Mouse (Mus musculus): ENCODE data around the gene Fbln5. TPM values are rescaled to one million over a fixed set of nuclear protein-coding genes. Genes with fewer than 3 reads are reported as not detected.

Fbln5 gene
- polyA plus RNA-seq, 2 experiments from 2014 or later: not detected

DNA sequence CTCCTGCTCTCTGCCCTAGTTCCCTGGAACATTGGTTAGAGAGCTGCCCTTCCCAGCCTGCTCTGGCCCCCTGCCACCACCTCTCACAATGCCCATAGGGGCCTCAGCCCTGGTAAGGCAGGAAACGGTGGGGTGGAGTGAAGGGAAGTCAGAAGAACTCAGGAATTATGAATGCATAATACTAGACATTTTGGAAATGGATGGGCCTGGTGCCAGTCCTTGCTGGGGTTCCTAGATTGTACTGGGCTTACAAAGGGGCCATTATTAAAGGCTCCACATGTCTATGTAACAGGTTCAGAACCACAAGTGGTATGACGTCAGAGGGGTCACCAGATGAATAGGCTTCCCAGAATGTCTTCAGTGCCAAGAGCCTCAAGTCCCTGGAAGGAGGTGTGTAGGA is 11.5 kb downstream of the Fbln5 start:
- no peak for ATAC-seq

DNA sequence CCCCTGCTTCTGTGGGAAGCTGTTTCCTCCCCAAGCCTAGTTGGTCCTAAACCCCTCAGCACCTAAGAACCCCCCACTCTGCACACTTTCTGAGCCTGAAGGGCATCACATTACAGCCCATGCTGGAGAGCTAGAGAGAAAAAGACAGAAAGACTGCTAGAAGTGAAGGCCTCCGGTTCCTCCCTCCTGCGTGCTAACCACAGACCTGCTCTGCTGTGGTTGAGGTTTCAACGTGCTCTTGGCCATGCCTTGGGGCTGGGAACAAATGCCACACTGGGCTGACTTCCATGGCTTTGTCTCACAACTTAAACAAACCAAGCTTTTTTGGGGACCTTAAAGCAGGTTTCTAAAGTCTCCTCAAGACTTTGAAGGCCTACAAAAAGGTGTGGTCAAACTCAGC is 16.4 kb downstream of the Fbln5 start:
- ATAC-seq: no peak

DNA sequence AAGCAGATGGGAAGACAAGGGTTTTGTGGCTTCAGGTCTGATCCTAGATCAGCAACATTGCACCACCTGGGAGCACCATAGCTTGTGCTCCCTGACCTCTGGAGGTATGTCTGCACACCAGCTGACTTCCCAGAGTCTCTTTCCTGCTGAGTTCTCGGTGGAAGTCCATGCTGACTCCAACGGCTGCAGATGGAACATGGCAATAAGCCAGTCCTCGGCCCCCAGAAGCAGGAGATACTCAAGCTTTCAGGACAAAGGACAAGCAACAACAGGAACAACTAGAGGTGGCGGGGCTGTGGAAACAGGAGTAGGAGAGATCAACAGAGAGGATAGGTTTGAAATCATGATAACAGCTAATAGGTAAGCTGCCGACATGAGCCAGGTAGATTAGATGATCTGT is 17.1 kb downstream of the Fbln5 start:
- no peak for ATAC-seq

DNA sequence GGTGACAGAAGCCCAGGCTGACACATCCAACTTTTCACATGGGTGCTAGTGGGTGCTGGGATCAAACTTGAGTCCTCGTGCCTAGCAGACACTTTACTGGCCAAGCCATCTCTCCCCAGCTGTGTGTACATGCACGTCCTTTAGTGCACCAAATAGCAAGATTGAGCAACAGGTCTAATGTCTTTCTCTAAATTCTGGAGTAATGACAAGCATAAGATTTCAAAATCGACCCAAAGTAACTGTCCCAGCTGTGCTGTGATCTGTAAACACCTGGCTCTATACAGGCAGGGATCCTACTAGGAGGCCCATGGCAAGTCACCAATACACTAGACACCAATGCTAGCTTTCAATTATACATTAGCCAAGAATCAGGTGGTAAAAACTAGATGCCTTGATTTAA is 17.8 kb downstream of the Fbln5 start:
- no peak for ATAC-seq

DNA sequence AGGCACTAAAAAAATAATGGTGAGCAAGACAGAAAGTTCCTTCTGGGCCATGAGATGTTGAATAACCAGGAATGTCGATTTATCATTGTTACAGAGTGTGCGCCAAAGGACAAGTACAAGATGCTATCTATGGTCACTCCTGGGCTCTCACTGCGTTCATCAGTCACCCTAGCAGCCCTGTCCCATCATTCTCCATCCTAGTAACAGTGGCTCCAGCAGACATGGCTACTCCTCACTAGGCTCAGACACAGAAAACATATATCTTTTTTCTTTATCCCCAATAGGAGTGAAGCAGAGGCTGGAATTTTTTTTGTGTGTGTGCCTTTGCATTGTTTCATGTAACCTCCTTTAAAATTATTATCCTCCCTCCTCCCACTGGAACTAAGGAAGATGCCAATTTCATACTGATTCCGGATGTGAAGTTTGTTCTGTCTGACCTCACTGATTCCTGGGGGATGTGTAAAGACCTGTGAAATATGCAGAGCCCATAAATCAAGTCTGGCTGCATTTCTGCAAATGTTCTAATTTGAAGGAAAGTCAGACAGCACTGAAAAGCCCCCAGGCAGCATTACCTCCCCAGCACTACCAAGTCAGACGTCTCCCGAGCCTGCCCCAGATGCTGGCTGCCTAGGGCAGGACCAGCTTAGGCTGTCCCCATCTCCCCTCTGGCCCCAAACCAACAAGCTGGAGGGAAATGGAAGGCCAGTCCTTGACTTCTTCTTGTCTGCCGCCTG is 20.5 kb downstream of the Fbln5 start:
- no peak for ATAC-seq

DNA sequence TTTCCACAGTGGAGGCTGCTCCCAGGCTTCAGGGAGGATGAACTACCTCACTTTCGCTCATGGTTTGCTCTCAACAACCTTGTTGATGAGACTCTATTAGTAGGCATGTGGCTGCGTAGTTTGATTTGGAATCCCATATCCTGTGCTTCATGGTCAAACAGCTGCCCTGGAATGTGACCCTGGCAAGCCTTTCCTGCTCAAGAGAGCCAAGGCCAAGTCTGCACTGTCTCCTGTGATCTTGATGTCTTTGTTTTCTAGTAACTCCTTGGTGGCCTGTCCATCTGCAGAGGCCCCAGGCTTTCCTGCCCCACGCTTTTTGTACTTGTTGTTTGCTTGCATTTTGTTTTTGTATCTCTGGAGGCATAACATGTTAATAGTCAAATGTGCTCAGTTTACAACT is 24.4 kb downstream of the Fbln5 start:
- no peak for ATAC-seq

DNA sequence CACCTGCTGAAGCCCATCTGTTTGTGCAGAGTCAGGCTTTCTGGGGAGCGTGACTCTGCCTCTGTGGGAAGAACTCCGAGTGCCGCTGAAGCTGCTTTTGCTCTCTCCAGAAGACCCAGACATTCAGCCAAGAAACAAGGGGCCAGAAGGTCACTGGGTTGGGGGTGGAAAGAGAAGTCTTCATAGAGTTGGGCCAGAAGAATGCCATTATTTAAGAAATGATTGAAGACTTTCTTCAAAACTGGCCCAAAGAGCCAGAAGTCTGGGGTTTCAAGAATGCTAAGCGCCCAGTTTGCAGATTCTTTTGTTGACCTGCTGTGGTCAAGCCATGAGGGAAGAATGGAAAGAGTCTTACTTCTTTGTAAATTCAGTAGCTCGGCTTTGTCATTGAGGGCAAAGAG is 25.6 kb downstream of the Fbln5 start:
- ATAC-seq: no peak

DNA sequence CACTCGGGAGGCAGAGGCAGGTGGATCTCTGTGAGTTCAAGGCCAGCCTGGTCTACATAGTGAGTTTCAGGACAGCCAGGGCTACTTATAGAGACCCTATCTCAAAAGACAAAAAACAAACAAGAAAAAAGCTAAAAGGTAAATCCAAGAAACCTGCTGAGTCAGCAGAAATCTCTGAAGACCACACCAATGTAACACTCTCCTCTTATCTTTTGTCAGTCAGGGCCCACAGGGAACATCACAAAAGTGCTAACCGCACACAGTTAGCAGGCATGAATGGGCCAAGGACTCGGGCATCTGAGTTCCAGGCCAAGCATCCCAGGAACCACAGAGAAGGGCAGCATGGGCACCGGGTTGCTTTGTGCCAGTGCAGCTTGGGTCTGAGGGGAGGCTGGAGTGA is 26.2 kb downstream of the Fbln5 start:
- ATAC-seq: no peak

DNA sequence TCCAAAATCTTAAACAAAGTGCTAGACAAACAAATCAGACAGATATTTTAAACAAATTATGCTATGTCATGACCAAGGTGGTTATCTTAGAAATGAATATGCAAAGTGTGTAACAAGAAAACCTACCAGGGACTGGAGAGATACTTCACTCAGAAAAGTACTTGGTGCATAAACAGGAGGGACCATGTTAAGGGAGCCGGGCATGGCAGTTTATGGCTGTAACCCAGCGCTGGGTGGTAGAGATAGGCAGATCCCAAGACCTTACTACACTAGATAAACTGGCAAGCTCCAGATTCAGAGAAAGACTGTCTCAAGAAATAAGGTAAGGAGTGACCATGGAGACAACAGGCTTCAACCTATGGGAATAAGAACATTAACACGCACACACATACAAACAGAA is 29.1 kb downstream of the Fbln5 start:
- ATAC-seq: no peak

DNA sequence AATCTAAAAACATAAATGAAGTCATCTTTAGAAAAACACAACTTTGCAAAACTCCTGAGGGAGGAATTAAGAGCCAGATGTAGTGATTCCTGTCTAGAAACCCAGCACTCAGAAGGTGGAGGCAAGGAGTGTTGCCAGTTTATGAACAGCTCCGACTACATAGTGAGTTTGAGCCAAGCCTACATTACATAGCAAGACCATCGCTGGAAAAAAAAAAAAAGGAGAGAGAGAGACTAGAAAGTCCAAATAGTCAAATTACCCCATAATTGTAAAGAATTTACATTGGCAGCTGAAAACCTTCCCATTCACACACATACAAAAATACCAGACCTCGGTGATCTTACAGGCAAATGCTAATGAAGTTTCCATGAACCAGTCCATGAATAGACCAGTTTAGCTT is 29.6 kb downstream of the Fbln5 start:
- ATAC-seq: no peak

DNA sequence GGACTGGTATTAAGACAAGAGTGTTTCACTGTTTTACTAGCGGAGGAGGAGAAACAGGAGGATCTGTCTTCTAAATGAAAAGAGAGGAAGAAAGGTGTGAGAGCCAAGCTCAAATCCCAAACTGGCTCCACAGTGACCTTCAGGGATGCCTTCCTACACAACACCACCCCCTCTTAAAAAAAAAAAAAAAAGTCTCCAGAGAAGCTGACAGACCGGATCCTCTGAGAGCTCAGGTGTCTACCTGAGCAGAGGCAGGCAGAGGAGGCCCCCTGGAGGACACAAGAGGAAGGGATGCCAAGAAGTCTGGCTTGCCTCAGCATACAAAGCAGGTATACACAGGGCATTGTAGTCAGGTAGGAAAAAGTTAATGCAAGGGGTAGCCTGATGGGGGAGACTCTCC is 36.1 kb downstream of the Fbln5 start:
- no peak for ATAC-seq

DNA sequence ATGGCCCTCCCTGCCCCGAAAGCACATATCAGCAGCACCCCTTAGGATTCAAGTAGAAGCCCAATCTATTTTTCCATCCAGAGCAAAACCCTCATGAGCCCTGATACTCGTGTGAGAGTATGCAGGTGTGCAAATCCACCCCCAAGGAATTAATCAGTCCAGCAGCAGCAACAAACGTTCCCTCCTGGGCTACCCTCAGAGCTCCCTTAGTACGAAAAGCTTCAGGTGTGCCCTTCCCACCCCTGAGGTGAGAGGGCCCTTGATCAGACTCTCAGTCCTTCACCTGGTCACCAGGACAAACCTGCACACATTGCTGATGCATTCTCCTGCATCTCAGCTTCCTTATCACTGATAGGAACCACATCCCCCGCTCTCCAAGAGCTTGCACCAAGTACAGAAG is 37.9 kb downstream of the Fbln5 start:
- no peak for ATAC-seq

DNA sequence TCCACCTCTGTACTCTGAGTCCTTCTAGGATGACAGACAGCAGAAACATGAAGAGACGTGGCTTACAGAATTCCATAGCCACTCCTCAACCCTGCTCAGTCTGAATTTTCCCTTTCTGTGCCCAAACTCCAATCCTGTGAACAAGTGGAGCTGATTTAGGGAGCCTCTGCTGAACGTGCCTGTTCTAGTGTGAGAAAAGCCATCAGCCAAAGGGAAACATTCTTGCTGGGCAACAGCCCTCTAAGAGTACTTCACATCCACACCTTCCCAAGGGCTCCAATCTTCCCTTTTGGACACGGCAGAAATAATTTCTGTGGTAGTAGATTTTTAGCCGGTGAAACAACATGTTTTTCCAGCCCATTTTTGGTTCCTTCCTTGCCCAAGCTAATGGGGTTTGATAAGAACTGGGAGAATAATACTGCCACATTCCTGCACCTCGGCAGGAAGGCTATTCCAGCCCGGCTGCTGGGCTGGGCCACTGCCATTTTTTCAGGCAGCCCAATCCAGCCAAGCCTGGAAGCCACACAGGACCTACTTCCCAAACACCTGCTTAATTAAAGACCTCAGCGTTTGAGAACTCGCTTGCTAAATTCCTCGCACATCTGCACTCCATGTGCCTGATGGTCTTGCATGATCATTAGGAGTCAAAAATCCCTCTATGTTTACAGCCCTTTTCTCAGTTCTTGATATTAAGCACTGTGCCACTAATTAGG is 41.1 kb downstream of the Fbln5 start:
- no peak for ATAC-seq

DNA sequence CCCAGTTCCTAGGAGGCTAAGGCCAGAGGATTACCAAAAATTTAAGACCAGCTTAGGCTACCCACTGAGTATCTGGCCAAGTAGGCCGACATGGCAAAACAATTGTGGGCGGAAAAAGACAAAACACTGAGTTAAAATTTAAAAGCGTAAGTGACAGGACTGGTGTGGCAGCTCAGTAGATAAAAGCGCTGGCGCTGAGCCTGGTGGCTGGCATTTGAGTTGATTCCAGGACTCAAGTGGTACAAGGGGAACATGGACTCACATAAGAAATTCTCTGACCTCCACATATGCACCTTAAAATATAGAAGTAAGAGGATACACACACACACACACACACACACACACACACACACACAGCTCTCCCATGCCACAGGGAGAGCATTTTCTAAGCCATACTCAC is 42.5 kb downstream of the Fbln5 start:
- no peak for ATAC-seq

DNA sequence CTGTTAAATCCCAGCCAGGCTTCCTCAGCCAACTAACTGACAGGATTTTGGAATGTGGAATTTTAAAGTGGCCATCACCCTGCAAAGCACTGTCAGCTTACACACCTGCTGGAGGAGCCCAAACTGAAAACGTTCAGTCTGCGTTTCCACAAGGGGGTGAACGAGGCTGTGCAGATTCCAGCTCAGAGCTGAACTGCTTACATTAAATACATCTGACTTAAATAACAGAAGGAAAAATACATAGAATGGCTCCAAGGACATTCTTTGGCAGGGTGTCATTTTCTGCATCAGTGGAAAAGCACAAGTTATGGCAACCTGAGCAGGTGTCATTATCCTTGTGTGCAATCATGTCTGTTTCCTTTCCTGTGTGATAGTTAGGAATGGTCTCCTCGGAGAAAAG is 44.7 kb downstream of the Fbln5 start:
- no peak for ATAC-seq

DNA sequence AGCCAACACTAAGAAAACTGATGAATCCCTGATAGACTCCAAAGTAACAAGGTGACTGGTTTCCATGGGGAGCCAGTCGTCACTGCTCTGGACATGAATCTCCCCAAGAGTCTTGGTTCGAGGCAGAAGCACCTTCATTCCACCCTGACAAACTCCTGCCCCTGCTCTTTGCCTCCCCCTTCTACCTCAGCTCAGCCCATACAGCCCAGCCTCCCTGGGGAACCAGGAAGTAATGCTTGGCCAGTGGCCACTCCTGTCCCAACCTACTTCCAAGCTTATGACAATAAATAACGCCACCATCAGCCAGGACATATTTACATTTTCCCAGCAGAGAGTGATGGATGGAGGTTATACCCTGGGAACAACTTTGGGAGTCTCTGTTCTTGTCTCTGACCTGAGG is 45.9 kb downstream of the Fbln5 start:
- ATAC-seq: no peak

DNA sequence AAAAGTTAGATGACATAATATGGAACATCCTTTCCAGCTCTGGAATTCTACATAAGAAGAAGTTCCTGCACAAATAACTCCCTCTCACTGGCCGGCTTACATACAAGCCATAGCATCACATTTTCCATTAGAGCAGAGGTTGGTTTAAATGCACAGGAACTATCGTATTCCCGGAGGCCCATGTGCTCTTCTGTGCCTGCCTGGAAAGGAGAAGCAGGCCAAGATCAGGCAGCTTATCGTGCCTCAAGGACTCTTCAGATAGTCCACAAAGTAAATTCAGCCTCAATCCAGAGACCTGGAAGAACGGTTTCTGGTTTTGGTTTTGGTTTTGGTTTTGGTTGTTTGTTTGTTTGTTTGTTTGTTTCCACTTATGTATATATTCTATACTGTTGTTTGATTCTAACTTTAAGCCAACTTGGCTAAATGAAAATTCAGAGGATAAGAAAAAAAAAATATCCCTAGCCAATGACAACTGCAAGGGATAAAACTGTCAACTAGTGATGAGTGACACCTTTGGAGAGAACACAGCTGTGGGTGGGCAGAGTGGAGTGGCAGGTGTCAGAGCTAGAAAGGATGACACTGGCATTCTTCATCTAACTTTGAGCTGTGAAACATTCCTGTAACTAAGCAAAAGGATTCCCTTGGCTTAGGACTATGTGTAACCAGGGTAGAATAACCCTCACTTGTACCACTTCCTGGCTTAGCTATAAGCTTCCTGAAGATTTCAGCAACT is 48.4 kb downstream of the Fbln5 start:
- no peak for ATAC-seq

DNA sequence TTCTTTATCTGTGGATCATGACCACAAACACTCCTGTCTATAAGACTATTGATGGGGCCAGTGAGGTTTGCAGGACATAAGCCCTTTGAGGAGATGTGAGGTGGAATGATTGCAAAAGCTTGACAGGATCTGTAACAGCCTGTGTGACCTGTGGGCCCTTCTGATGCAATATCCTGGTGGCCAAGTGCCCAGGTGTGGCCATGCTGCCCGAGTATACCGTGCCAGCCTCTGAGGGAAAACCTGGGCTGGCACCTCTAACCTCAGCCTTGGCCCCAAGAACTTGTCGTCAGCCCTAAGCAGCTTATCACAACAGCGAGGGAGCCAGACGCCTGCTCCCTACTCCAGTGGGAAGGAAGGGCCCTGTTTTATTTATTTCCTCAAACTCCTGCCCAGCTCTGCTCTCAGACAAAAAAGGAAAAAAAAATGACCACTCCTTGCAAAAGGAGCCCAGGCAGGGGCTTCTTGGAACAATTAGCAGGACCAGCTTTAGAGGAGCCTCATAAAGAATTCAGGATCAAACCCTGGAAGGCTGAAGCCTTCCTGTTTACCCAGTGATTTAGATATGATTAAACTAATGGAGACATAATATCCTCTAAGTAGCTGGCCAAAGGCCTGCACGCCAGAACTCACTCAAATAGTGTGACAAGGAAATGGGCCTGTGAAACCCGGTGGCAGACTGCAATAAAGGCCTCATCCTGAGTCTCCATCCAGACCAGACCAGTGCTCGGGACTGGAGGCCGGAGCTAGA is 51.4 kb downstream of the Fbln5 start:
- no peak for ATAC-seq

DNA sequence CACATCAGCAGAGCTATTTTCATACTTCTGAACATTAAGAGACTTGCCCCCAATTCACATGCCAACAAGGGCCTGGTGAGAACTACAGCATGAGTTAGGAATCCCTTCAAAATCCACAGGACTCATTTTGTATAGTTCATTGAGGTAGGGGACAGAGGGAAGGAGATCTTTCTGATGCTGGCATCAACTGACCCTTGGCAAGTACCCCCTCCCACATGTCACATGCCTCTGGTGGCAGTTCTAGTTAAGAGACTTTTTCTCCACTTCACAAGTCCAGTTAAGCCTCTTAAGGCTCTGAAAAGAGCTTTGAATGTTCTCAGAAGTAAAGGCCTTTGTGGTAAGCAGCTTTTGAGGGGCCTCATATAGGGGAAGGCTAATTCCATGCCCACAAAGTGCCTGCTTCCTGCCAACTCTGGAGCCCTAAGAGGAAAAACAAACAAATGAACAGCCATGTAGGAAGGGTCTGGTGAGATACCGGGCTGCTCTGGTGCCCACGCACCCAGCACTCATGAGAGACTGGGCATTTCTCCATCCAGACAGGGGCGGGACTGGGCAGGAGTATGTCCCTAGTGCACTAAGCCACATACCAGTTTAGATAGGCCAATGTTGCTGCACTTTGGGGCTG is 52.5 kb downstream of the Fbln5 start:
- ATAC-seq: no peak

DNA sequence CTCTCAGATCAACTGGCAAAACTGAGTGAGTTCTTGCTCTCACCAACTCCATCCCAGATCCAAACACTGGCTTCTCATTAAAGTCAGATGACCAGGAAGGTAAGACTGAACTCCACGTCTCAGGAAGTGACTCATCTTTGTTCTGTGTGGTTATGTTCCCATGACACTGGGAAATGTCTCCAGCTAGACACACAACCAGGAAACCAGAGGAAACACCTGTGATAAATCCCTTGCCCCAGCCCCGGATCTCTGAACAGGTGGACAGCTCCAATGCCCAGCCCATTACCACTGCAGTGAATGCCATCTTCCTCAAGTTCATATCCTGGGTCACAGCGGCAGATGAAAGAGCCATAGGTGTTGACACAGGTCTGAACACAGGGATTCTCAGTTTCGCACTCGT is 54.0 kb downstream of the Fbln5 start:
- no peak for ATAC-seq

DNA sequence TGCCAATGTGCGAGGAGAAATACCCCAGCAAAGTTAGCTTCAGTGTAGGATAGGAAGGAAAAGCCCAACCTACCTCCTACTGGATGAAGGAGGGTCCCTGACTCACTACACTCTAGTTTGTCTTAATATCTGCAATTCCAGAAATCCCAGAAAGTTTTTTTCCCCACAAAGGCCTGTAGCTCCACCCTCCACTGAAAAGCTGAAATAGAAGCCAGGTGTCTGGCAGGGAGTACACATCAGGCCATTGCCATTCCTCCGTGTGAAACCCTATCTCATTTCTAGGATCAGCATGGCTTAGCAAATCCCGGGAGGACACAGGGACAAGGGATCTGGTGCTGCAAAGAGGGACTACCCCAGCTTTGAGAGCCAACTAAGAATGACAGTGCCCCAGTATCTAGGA is 55.8 kb downstream of the Fbln5 start:
- ATAC-seq: no peak

DNA sequence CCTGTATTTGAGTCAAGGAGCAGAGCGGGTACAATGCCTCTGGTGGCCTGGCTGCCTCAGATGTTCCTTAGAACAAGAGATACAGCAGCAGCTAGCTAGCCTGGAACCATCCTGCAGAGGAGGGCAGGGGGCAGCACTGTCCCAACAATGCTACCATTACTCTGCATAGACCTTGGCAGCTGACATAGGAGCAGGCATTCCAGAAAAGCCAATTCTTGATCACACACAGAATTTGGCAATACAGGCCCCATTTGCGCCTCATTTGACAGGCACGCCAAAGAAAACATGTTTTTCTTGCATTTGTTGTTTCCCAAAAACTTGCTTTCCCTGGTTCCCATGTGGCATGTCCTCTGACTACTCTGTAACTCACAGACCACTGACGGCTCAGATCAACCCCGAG is 56.8 kb downstream of the Fbln5 start:
- ATAC-seq: no peak

Measured in CD4-positive, CD25-positive, alpha-beta regulatory T cell, adult 4 months (primary cell).